Mouse (Mus musculus): ENCODE data around the gene Slc48a1.

Gene Slc48a1

GRCm38 (mm10) chr15:97807867-97808266 is 29.5 kb downstream of the Slc48a1 start:
- DNase-seq (ENCODE audit: low spot score in 2 of 2), result no peak

GRCm38 (mm10) chr15:97808532-97808931 is 30.2 kb downstream of the Slc48a1 start:
- DNase-seq (ENCODE audit: low spot score in 2 of 2), result no peak

GRCm38 (mm10) chr15:97809206-97809605 is 30.9 kb downstream of the Slc48a1 start:
- no peak for DNase-seq (ENCODE audit: low spot score in 2 of 2)

GRCm38 (mm10) chr15:97809942-97810341 is 31.6 kb downstream of the Slc48a1 start:
- no peak for DNase-seq (ENCODE audit: low spot score in 2 of 2)

- DNase-seq (ENCODE audit: low spot score in 2 of 2), result no peak
Measured at GRCm38 (mm10) chr15:97810399-97810798, 32.1 kb downstream of the Slc48a1 start.

- no peak for DNase-seq (ENCODE audit: low spot score in 2 of 2)
Measured at GRCm38 (mm10) chr15:97811307-97811706, 33.0 kb downstream of the Slc48a1 start.

GRCm38 (mm10) chr15:97812126-97812525 is 33.8 kb downstream of the Slc48a1 start:
- DNase-seq (ENCODE audit: low spot score in 2 of 2), result peak in 1 of 2 experiments; percentile 57

GRCm38 (mm10) chr15:97812875-97813274 is 34.6 kb downstream of the Slc48a1 start:
- DNase-seq (ENCODE audit: low spot score in 2 of 2), result no peak

- DNase-seq (ENCODE audit: low spot score in 2 of 2), result no peak
Measured at GRCm38 (mm10) chr15:97813452-97814204, 35.3 kb downstream of the Slc48a1 start.

- no peak for DNase-seq (ENCODE audit: low spot score in 2 of 2)
Measured at GRCm38 (mm10) chr15:97814703-97815102, 36.4 kb downstream of the Slc48a1 start.

- DNase-seq (ENCODE audit: low spot score in 2 of 2), result no peak
Measured at GRCm38 (mm10) chr15:97815254-97815653, 36.9 kb downstream of the Slc48a1 start.

- DNase-seq (ENCODE audit: low spot score in 2 of 2), result no peak
Measured at GRCm38 (mm10) chr15:97816199-97816994, 38.1 kb downstream of the Slc48a1 start.

- no peak for DNase-seq (ENCODE audit: low spot score in 2 of 2)
Measured at GRCm38 (mm10) chr15:97819937-97820336, 41.6 kb downstream of the Slc48a1 start.

- no peak for DNase-seq (ENCODE audit: low spot score in 2 of 2)
Measured at GRCm38 (mm10) chr15:97821321-97821982, 43.1 kb downstream of the Slc48a1 start.

GRCm38 (mm10) chr15:97821983-97822363 is 43.7 kb downstream of the Slc48a1 start:
- no peak for DNase-seq (ENCODE audit: low spot score in 2 of 2)

- no peak for DNase-seq (ENCODE audit: low spot score in 2 of 2)
Measured at GRCm38 (mm10) chr15:97822545-97823228, 44.4 kb downstream of the Slc48a1 start.

- DNase-seq (ENCODE audit: low spot score in 2 of 2), result no peak
Measured at GRCm38 (mm10) chr15:97823479-97823878, 45.2 kb downstream of the Slc48a1 start.

GRCm38 (mm10) chr15:97824042-97824441 is 45.7 kb downstream of the Slc48a1 start:
- DNase-seq (ENCODE audit: low spot score in 2 of 2), result no peak

GRCm38 (mm10) chr15:97825071-97825940 is 47.0 kb downstream of the Slc48a1 start:
- peak; percentile 81 to 88 for DNase-seq (ENCODE audit: low spot score in 2 of 2)

GRCm38 (mm10) chr15:97825941-97826587 is 47.7 kb downstream of the Slc48a1 start:
- DNase-seq (ENCODE audit: low spot score in 2 of 2), result no peak
